Mouse (Mus musculus): ENCODE data around the gene Sec61g.
"Not testable (repeated sequence)": the region's sequence is repeated elsewhere in the genome, so short reads cannot be mapped to it uniquely, and the experiment has no call there.

The Sec61g gene

DNA sequence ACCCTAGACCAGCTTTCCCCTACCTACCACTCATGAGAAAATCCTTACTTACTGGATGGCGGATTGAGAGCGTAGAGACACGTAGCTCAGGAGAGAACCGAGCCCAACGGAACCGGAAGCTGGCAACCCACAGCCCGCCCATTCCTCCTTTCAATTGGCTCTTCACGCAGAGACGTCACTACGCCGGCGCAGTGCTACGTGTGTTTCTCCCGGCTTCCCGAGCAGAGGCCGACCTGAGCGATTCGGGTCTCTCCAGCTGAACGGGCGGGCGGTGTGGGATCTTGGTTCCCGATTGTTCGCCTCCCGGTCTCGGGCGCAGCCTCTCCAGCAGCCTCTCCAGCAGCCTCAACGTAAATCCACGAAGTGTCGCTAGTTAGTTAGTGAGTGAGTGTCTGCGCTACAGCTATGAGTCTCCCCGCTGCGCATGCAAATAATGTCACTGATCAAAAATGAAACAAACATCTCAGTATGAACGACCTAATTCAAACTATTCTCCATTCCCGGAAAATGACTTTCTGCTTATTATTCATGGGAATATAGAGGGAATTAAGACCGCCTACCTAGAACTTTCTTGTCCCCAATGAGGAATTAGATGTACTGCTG, at the start of gene Sec61g:
Gene Sec61g (minus strand): TSS at position 433 of the 603 bp plus-strand sequence.
- peak; percentile 93 for DNase-seq

DNA sequence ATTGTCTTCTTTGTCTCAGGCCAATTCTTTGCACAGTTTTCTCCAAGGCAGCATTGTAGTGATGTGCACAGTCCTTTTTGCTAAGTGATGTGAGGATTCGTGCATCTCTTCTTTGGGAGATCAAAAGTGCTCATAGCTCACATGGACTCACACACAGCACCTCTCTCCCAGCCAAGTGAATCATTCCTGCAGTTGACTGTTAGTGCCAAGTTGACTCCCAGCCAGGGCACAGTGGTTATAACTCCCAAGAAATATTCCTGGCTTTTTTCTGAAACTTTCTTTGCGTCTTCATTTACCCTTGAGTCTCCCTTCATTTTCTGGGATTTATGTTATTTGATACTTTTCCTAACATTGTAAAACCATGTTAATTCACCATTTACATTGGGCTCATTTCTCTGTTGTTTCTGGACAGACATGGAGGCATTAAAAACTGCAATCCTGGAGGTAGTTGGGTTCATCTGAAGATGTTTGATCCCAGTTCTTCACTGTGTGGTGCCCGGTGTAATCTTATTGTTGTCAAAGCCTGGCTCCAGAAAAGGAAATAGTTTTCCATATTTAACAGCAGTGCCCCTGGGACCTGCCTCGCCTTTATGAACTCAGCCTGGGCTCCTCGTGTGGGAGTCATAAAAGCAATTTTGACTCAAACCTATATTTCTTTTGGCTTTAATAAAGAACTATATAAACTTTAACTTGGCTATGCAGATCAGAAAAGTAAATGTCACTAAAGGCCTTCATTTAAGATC, 38.3 kb upstream of the Sec61g start:
- DNase-seq = no peak

DNA sequence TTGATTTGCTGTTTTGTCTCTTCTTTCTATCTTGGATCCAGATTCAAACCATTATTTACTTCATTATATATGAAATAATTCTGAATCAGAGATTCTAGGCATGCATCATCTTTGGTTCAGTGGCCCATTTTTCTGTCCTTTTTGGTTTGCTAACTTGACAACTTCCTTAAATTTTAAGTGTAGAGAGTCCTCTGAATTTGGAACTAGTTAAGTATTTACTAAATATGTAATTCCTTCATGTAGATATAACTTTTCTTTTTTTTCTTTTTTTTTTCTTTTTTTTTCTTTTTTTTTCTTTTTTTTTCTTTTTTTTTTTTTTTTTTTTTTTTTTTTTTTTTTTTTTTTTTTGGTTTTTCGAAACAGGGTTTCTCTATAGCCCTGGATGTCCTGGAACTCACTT, 29.1 kb upstream of the Sec61g start:
- no peak for DNase-seq

DNA sequence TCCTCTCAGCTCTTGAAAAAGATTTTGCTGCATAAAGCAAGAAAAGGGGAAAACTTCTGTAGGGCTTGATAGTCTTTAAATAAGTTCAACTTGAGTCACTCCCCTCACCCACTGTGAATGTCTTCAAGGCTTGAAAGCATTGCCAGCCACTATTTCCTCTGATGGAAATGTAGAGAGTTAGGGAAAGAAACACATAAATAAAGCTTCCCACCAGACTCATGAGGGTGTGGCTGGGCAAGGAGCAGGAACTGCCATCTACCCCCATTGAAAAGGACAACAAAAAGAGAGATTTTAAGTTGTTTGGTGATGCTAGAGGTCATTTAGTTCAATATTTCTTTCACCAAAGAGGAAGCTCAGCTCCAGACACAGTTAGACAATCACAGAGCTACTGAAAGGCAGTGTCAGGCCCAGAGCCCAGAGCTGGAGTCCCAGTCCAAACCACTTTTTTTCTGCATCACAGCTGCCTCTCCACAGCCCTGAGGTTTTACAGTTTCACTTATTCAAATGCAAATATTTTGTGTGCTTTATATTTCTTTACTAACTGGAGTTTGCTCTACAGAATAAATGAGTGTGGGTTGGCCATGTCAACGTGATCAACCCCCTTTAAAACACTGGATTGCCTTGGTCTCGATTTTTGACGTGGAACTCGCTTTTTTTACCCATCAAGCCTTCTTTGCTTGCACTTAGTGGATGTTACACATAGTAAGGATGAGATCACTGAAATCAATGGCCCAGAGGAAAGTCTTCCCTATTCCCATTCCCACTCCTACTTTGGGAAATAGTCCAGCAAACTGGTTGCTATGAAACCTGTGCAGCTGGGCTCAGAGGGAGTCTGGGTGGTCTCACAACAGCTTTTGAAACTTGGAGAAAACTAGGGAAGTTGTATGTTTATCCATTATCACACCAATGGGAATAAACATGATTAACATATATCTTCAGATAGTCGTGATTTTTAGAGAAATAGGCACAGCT, 26.6 kb upstream of the Sec61g start:
- no peak for DNase-seq

DNA sequence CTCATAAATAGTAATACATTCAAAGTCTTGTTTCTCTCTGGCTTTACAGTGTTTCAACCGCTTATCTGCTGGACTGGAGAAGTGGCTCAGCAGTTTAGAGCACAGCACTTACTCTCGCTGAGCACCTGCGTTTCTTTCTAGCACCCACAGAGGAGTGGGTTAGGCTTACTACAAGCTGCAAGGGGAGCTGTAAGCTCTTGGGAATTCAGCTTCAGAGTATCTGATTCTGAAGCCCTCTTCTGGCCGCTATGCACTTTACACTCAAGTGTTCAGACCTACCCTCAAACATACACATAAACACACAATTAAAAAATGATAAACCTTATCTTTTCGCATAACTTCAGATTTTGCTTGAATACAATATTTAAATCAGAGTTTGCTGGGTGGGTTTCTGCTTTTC, 24.6 kb upstream of the Sec61g start:
- peak; percentile 6 for DNase-seq

DNA sequence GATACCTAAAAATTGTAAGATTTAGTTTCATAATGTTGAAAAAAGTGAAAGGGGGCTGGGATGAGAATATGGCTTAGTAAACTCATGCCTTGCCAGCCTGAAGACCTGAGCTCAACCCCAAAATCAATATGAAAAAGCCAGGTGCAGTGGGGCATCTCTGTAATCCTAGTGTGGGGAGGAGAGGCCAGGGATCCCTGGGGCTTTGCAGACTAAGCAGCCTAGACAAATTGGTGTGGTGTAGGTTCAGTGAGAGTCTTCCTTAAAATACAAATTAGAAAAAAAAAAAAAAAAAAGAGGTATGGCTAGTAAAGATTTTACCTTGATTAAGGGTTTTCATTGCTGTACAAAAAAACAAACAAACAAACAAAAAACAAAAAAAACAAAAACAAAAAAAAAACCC, 20.6 kb upstream of the Sec61g start:
- DNase-seq = no peak

DNA sequence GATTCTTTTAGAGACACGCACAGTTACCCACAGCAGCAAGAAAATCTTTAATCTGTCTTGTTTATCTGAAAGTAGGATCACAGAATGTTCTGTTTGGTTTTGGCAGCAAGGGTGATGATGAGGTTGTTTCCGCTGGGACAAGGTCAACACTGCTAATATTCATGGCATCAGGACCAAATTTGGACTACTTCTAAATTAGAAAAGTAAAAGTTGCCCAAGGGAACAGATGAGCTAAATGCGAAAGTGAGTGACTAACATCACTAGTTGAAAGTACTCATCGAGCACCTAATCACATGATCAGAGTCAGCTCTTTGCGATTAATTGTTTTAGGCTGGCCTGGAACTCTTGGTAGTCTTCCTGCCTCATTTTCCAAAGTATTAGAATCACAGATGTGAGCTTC, 20.1 kb upstream of the Sec61g start:
- DNase-seq = no peak

DNA sequence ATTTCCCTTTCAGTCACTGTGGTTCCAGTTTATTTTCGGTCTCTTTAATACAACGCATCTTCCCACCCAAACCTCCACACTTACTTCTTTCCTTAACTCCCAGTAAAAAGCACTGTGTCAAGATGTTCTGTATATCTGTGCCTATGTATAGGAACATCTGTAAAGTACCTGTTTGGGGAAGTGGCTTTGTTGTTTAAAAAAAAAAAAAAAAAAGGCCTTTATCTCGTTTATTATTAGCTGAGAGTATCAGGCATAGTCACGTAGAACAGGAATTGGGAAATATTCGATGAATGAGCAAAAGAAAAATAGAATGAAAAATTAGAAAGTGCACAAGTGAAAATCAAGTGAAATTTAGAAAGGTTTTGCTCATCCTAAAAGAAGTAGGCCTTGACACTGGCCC, 19.5 kb upstream of the Sec61g start:
- DNase-seq = no peak

DNA sequence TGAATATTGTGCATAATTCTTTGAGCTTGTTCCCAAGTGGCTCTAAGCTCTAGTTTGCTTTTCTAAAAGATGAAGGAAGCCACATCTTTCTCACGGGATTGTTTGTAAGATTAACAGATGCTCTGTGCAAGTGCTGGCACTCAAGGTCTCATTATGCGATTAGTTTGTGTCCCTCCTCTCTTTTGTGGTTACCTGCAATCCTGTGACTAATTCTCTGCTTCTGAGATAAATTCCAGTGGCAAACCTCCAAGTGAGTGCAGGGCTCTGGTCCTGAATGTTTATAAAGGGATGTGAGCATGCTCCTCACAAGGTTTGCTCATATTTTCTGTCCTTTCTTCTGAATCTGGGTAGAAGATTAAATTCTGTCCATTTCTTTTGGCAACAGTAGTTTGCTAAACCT, 18.2 kb upstream of the Sec61g start:
- DNase-seq = no peak

DNA sequence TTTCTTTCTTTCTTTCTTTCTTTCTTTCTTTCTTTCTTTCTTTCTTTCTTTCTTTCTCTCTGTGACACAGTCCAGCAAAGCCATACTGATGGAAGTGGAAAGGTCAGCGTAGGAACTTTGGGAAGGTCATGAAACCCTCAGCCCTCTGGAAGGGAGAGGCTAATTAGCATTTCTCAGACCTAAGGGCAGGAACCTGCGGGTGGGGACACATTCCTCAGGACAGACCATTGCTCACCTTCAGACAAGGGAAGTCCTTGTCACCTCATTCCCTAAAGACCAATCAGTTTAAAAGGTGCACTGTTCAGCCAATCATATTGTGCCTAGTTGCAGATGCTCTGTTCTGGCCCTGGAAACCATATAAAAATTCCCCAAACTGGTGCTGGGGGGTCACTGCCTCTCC, 17.4 kb upstream of the Sec61g start:
- no peak for DNase-seq

DNA sequence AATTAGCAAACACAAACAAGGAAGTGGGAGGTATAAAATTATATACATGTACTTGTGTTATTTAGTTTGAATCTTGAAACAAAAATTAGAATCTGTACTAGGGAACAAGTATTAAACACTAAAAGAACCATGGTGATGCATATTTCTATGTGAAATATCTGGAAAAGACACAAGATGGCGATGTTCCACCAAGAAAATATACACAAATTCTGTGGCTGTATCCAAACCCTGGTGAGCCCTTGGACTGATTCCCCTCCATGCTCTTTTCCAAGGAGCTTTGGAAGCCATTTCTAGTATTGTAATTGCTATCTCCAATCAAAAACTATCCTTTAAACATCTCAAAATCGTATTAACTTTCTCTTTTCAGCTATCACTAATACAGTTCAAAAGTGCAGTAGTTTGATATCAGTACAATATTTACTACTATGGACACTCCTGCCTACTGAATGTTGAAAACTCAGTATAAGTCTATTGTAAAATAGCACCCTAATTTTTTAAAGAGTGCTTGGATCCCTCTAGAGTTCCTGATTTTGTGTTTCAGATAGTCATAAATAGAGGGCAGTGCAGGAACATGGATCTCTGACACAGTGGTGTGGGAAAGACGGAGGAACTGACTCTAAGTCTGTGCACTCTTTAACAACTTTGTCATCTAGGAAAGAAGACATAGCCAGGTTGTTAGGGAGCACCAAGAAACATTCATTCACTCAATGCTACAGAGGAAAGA, 16.8 kb upstream of the Sec61g start:
- DNase-seq = no peak

DNA sequence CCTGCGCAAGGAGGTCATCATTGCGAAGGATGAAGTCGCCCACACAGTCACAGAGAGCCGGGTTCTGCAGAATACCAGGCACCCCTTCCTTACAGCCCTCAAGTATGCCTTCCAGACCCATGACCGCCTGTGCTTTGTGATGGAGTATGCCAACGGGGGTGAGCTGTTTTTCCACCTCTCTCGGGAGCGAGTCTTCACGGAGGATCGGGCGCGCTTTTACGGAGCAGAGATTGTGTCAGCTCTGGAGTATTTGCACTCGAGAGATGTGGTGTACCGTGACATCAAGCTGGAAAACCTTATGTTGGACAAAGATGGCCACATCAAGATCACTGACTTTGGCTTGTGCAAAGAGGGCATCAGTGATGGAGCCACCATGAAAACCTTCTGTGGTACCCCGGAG, 6.8 kb upstream of the Sec61g start:
- DNase-seq = not testable (repeated sequence)

DNA sequence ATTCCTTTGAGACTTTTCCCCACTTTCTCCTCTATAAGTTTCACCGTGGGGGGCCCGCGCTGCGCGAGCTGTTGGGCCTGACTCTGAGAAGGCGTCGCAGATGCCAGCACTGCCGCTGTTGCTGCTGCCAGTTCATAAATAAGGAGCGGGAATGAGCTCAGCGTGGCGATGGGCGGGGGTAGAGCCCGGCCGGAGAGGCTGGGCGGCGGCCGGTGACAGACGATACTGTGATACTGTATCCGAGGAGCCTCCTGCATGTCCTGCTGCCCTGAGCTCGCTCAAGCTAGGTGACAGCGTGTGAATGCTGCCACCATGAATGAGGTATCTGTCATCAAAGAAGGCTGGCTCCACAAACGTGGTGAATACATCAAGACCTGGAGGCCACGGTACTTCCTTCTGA, 5.9 kb upstream of the Sec61g start:
- peak; percentile 32 for DNase-seq

DNA sequence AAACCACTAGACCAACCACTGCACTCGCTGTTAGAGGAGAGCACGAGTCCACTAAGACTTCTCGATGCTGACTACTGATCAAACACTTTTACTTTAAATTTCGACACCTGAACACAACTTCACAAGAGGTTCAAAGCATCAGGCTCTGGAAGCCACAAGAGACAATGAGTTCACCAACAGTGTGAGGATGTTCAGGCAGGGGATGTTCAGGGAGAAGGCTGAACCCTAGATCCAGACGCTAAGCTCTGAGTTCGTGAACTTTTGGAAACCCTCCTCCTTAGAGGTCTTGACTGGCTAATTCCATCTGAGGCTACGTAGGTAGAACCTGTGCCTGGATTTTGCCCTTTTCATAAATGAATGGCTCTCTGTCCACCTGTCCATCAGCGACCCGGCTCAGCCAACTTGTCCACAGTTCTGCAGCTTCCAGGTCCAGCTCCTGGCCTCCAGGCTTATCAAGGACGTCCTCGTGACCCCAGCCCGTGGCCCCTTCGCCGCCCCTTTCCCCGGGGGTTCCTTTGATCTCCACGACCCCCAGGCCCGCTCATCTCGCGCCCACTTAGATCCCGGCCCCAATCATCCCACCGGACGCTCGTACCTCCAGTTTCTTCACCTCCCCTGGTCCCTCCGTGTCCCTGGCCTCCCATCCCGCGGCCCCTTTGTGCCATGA, 766 bp downstream of the Sec61g start:
- peak; percentile 36 for DNase-seq

DNA sequence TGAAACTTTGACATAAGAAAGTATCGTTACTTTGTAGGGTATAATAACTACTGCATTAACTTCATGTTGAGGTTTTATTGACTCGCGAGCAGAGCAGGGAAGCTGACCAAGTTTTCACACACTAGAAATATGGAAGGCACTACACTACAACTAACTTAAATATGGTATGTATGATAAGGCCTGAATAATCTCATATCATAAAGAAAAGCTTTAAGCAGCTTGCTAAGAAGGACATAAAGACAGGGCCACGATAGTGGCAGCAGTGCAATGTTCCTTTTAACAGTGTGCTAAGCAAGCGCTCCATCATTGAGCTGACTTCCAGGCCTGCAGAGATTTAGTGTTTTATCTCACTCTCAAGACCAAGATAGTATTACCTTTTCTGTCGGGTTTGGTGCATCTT, 2.3 kb downstream of the Sec61g start:
- peak; percentile 19 for DNase-seq

DNA sequence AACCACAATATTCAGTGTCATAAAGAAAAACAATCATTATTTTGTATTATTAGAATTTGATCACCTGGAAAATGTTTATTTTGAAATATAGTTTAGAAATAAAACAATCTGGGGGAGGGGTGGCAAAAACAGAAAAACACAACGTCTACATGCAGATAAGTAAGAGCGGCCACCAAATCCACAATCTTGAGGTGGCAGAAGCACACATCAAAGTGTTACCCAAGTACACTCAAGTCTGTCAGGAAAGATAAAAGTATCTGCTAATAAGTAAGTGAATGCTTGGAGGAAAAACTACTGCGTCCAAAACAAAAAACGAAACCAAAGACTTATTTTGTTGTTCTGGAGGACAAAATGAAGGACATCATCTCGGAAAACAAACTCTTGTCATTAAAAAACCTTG, 5.1 kb downstream of the Sec61g start:
- peak; percentile 66 for DNase-seq

DNA sequence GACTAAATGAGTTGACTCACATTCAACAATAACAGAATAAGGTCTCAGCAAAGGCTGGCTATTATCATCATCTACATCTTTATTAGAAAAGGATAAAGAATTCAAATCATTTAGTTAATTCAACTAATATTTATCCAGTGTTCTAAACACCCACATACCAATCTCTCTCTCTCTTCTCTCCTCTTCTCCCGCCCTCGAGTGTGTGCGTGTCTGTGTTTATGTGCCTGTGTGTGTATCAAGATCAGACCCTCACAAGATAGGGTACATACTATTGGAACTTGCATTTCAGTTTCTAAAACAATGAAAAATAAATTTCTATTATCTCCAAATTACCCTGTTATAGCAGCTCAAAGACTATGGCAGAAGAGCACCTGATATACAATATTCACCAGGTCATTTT, 5.5 kb downstream of the Sec61g start:
- peak; percentile 23 for DNase-seq

DNA sequence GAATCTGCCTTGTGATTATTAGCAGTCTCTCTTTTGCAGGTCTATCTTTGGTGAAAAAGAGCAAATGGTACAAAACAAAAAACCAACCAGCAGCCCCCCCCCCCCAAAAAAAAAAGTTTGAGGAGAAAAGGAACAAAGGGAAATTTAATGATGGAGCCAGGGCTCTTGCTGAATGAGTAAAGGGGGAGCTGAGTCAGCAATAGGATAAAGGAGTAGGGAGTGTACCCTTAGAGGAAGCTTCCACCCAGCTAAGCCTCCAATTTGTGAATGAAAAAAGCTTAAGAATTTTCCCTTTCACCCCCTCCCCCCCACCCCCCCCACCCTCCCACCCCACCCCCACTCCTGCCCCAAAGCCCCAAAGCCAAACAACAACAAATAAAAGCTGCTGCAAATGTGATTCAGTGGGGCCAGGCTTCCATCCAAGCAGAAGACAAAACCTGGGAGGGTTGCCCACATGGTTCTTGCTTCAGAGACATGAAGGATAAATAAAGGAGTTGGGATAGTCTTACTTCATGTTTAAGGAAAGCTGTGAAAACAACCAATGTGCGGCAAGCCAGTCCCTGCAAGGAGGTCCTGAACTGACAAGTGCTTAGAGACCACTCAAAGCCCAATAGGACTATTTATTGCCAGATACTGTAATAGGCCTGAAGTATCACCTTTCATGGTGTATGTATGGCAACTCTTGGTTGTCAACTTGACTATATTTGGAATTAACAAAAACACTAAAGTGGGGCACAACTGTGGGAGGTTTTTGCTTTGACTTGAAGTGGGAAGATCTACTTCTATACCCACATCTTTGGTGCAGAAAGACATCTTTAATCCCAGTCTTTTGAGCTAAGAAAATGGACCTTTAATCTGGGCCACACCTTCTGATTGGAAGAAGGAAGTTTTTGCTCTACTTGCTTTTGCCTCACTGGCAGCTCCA, 9.3 kb downstream of the Sec61g start:
- DNase-seq = no peak
